Mouse (Mus musculus) neural tube, embryonic 14.5 days (tissue): ENCODE data around the gene Ppp1r36. TPM values are rescaled to one million over a fixed set of nuclear protein-coding genes. Genes with fewer than 3 reads are reported as not detected.
"Not testable (repeated sequence)": the region's sequence is repeated elsewhere in the genome, so short reads cannot be mapped to it uniquely, and the experiment has no call there.

Source experiments
- ATAC-seq: fragments of 200-750 bp; cut with Nextera tagmentation; 2 replicates; pipeline ENCODE4 v1.8.0; 2017; ENCODE audit warnings: low read depth, mild to moderate bottlenecking, moderate TSS enrichment, moderate library complexity
- H3K27ac ChIP-seq: fragments of 300-500 bp; sonication (generic); 2 replicates; pipeline ENCODE4 v1.5.1; 2014; ENCODE audit warnings: low read depth, mild to moderate bottlenecking, control low read depth, low read length, moderate library complexity, mixed read lengths
- H3K27me3 ChIP-seq: fragments of 300-500 bp; sonication (generic); 2 replicates; pipeline ENCODE4 v1.6.1; 2014; ENCODE audit warnings: low read length; ENCODE audit not compliant: control insufficient read depth, insufficient read depth
- H3K36me3 ChIP-seq: fragments of 300-500 bp; sonication (generic); 2 replicates; pipeline ENCODE4 v1.6.1; 2014; ENCODE audit warnings: low read length, mixed read lengths; ENCODE audit not compliant: control insufficient read depth, insufficient read depth
- H3K4me1 ChIP-seq: fragments of 300-500 bp; sonication (generic); 2 replicates; pipeline ENCODE4 v1.6.1; 2014; ENCODE audit warnings: low read length; ENCODE audit not compliant: control insufficient read depth, insufficient read depth
- H3K4me2 ChIP-seq: fragments of 300-500 bp; sonication (generic); 2 replicates; pipeline ENCODE4 v1.6.1; 2014; ENCODE audit warnings: mild to moderate bottlenecking, low read depth, low read length, control low read depth
- H3K4me3 ChIP-seq: fragments of 300-500 bp; sonication (generic); 2 replicates; pipeline ENCODE4 v1.5.1; 2014; ENCODE audit warnings: low read depth, low read length, control low read depth, mixed read lengths
- H3K9ac ChIP-seq: fragments of 300-500 bp; sonication (generic); replicated peaks from 2 replicates; pipeline ENCODE4 v1.6.1; 2014; ENCODE audit warnings: low read depth, mild to moderate bottlenecking, control low read depth, low read length, mixed read lengths
- H3K9me3 ChIP-seq: fragments of 300-500 bp; sonication (generic); 2 replicates; pipeline ENCODE4 v1.6.1; 2016; ENCODE audit warnings: low read length; ENCODE audit not compliant: control insufficient read depth
- WGBS: fragments of 180-500 bp; shearing (Covaris S2); extraction: QIAGEN DNeasy Blood & Tissue Kit; methylation state at CpG from one replicate; pipeline ENCODE4 v1.1.7; 2014; 5-methylcytosine and 5-hydroxymethylcytosine counted together
- polyA plus RNA-seq: library from polyadenylated mRNA; unstranded; fragments of >200 nt; fragmentation: Nextera tagmentation; extraction: Ambion mirVana; gene quantifications from 2 replicates; pipeline ENCODE4 v1.2.1, GENCODE M21; 2014

The Ppp1r36 gene
- polyA plus RNA-seq, 1 experiment from 2014 or later: 1.5 TPM

DNA sequence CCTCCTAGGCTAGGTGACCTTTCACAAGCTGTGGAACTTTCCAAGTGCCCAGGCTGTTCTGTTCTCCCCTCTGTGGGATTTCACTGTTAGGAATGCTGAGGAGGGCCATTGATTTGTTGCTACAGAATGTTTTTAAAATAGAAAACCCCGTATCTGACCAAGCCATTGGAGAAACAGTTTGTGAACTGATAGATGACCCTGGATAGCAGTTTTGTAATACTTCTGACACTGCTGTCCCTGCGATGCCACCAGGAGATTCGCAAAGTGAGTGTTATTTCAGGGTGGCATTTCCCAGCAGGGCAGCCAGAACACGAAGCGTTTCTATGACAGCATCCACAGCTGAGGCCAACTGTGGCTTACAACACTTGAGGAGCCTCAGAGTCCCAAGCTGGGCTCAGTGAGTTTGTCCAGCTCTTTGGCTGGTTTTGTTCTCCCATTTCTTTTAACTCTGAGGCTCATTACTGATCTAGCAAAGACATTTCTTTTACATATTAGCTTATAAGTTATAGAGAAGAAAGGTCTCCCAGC, 13.6 kb downstream of the Ppp1r36 start:
- ATAC-seq: no peak

DNA sequence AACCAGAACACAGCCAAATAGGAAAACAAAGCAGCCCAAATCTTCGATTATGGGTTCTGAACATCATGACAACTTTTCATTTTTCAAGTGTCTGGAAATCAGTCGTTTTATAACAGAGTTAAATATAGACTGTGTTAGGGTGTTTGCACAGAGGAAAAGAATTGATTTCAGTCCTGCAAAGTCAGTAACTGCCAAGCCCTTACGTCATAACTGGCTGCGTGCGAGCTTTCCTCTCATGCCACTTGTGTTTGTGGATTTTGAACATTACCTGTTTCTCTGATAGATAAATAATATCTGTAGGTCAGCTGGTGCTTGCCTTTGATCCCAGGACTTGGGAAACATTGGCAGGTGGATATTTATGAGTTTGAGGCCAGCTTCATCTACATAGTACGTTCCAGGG, 14.1 kb downstream of the Ppp1r36 start:
- Histone ChIP-seq H3K36me3 (no peaks in the 10 kb centered on the region), H3K9ac (no peak overlapping the region), H3K27me3 (no peaks in the 10 kb centered on the region), H3K27ac (no peak overlapping the region), H3K4me3 (no peak overlapping the region), H3K4me2 (no peak overlapping the region), H3K9me3 (no peaks in the 10 kb centered on the region), H3K4me1 (no peaks in the 10 kb centered on the region)
- 90% methylated on average over 6 of the region's 6 CpGs for WGBS
- ATAC-seq: no peak

More for the DNA sequence above, 13.6 kb downstream of the Ppp1r36 start:
- no peak overlapping the region for H3K9ac ChIP-seq
- H3K4me1 ChIP-seq: no peaks in the 10 kb centered on the region
- H3K36me3 ChIP-seq: no peaks in the 10 kb centered on the region
- no peak overlapping the region for H3K27ac ChIP-seq
- WGBS: 59% methylated on average over 5 of the region's 5 CpGs
- H3K4me2 ChIP-seq: no peak overlapping the region
- H3K9me3 ChIP-seq: no peaks in the 10 kb centered on the region
- H3K4me3 ChIP-seq: no peak overlapping the region
- no peaks in the 10 kb centered on the region for H3K27me3 ChIP-seq

DNA sequence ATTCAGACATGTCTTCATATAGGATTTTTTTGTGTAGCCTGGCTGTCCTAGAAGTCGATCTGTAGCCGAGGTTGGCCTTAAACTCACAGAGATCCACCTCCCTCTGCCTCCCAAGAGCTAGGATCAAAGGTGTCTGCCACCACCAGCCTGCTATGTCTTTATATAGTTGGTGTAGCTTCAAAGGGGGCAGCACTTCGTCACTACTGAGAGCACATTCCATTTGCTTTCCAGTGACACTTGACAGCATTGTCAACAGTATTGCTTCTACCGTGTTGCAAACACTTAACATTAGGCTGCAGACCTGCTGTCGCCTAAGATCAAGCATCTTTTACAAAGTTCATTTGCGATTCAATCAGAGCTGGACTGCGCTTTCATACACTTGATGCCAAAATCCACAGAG, 16.8 kb downstream of the Ppp1r36 start:
- Histone ChIP-seq H3K4me3 (no peak overlapping the region), H3K4me1 (no peaks in the 10 kb centered on the region), H3K4me2 (no peak overlapping the region), H3K9ac (no peak overlapping the region), H3K36me3 (no peaks in the 10 kb centered on the region), H3K9me3 (no peaks in the 10 kb centered on the region), H3K27ac (no peak overlapping the region), H3K27me3 (no peaks in the 10 kb centered on the region)
- 44% methylated on average over 7 of the region's 7 CpGs for WGBS
- ATAC-seq: no peak

DNA sequence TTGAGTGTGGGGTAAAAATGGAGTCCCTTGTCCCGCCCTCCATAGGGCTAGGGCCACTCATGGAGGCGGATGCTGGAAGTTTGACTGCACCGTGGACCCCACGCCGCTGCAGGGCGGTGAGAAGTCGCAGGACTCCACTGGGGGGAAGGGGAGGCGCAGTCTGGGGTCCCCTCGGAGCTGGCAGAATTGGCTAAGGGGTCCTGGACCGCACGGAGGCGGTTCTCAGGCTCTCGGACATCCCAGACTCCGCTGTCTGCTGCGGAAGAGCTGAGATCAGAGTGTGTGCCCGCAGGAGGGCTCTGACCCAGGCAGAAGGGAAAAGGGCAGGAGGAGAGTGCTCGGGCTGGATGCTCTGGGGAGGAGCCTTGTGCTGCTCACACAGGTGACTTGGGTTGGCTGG, 17.7 kb downstream of the Ppp1r36 start:
- Histone ChIP-seq H3K4me3 (no peak overlapping the region), H3K9ac (no peak overlapping the region), H3K9me3 (no peaks in the 10 kb centered on the region), H3K36me3 (no peaks in the 10 kb centered on the region), H3K4me2 (peak overlapping the region; percentile 32; the same call in 1 of the 2 replicates), H3K27me3 (no peaks in the 10 kb centered on the region), H3K4me1 (no peaks in the 10 kb centered on the region), H3K27ac (no peak overlapping the region)
- ATAC-seq: no peak
- WGBS: 5% methylated on average over 17 of the region's 17 CpGs

DNA sequence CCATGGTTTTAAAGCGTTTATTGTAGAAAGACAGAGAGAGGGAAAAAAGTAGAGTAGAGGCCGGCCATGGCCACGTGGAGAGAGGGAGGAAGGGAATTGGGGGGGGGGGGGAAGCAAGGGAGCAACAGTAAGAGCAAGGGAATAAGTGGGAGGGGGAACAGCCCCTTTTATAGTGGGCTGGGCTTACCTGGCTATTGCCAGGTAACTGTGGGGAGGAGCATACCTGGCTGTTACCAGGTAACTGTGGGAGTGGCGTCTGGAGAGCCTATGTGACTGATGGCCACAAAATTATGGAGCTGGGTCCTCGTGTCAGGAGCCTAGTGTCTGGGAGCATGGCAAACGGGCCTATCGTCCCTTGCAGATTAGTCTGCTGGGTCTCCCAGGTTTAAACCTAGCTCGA, 18.2 kb downstream of the Ppp1r36 start:
- no peaks in the 10 kb centered on the region for H3K4me1 ChIP-seq
- no peak overlapping the region for H3K4me3 ChIP-seq
- no peaks in the 10 kb centered on the region for H3K27me3 ChIP-seq
- ATAC-seq: no peak
- H3K9ac ChIP-seq: no peak overlapping the region
- WGBS: 38% methylated on average over 8 of the region's 8 CpGs
- H3K27ac ChIP-seq: no peak overlapping the region
- H3K9me3 ChIP-seq: no peaks in the 10 kb centered on the region
- H3K36me3 ChIP-seq: no peaks in the 10 kb centered on the region
- H3K4me2 ChIP-seq: peak overlapping the region; percentile 32; the same call in 1 of the 2 replicates

DNA sequence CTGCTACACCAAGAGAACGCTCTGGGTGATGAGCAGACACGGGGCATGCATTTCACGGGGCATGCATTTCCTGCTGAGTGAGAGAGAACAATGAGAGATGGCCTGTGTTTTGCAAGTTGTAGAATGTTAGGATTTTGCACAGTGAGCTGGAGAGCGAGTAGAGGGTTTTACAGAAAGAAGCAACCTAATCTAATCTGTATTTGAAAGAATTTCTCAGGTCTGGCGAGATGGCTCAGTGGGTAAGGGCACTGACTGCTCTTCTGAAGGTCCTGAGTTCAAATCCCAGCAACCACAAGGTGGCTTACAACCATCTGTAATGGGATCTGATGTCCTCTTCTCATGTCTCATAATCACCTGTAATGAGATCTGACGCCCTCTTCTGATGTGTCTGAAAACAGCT, 26.1 kb downstream of the Ppp1r36 start:
- not testable (repeated sequence) for H3K9ac ChIP-seq, H3K27me3 ChIP-seq, H3K4me3 ChIP-seq, H3K4me2 ChIP-seq, H3K9me3 ChIP-seq, H3K4me1 ChIP-seq, ATAC-seq, H3K27ac ChIP-seq, H3K36me3 ChIP-seq
- WGBS: 81% methylated on average over 6 of the region's 6 CpGs

DNA sequence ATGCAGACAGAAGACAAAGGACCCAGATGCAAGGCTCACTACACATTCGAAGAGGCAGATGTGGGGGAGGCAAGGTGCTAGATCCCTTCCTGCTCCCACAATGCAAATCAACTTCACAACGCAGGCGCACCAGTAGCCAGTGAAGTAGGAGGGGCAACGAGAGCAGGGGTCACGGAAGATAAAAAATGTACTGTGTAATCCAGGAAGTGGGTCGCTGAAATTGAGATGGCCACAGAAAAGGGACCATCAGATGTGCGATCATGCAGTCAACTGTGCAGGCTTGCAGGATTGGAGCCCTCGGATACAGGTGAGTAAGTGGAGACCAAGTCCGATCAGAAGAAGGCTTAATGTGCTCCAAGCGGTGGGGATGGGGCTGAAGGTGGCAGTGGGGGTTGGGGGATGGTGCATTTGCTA, 27.0 kb downstream of the Ppp1r36 start:
- Histone ChIP-seq H3K4me3 (no peak overlapping the region), H3K27ac (no peak overlapping the region), H3K36me3 (no peaks in the 10 kb centered on the region), H3K4me1 (no peaks in the 10 kb centered on the region), H3K4me2 (no peak overlapping the region), H3K9ac (no peak overlapping the region), H3K27me3 (no peaks in the 10 kb centered on the region), H3K9me3 (no peaks in the 10 kb centered on the region)
- no peak for ATAC-seq
- 74% methylated on average over 10 of the region's 10 CpGs for WGBS

DNA sequence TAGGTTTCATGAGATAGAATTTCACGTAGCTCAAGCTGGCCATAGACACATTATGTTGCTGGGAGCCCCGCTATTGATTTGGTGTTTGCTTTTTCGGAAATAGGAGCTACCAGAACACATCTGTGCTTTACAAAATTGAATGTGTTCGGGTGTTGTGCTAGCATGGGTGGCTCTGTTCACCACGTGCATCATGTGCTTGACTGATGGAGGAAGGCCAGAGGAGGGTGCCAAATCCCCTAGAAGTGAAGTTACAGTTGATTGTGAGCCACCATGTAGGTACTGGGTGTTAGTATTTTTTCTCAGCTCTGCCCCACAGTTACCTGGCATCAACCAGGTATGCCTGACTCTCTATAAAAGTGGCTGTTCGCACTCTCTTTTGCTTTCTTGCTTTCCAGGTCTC, 27.5 kb downstream of the Ppp1r36 start:
- no peak overlapping the region for H3K27ac ChIP-seq
- WGBS: 80% methylated on average over 6 of the region's 6 CpGs
- H3K4me2 ChIP-seq: no peak overlapping the region
- H3K36me3 ChIP-seq: no peaks in the 10 kb centered on the region
- H3K27me3 ChIP-seq: no peaks in the 10 kb centered on the region
- no peak overlapping the region for H3K4me3 ChIP-seq
- H3K9ac ChIP-seq: no peak overlapping the region
- no peaks in the 10 kb centered on the region for H3K4me1 ChIP-seq
- no peak for ATAC-seq
- no peaks in the 10 kb centered on the region for H3K9me3 ChIP-seq

DNA sequence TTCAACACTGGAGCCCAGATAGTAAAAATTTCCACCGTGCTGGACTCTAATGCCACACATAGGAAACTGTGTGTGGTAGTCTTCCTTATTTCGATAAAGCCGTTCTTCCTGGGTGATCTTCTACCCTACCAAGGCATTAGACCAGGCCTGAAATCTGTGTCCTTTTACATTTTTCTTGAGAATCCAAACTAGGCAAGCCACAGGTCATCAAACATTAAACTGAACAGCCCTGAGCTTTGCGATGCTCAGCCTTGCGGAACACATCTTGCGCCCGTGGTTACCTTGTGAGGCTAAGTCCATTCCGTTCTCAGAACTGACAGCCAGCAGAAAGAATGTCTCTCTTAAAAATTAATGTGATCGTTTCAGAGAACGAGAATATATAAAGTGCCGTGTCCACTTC, 28.9 kb downstream of the Ppp1r36 start:
- WGBS: 76% methylated on average over 11 of the region's 11 CpGs
- no peak for ATAC-seq
- Histone ChIP-seq H3K27ac (no peak overlapping the region), H3K4me1 (no peaks in the 10 kb centered on the region), H3K4me3 (no peak overlapping the region), H3K36me3 (no peaks in the 10 kb centered on the region), H3K4me2 (no peak overlapping the region), H3K9me3 (no peaks in the 10 kb centered on the region), H3K9ac (no peak overlapping the region), H3K27me3 (no peaks in the 10 kb centered on the region)
